Mouse (Mus musculus) MEL (cell line): ENCODE measurements at regions not wholly inside any gene's neighbourhood (a gene's known extent, or its start where the extent isn't known, plus 50 kb on each side); places are given as distances from the start of the nearest gene placed in this dataset.

ENCODE experiments used
- DNase-seq: peaks from one replicate; pipeline ENCODE4 v3.0.0; 2011; ENCODE audit warnings: low read depth, low spot score
- H3K27ac ChIP-seq: 2 replicates; pipeline ENCODE4 v1.5.1; 2012; ENCODE audit warnings: low read depth, mild to moderate bottlenecking, control low read depth, low read length, moderate library complexity; ENCODE audit not compliant: control insufficient read depth
- H3K27me3 ChIP-seq, 2 experiments: fragments of 150-350 bp in 1 of 2; sonication (generic) in 1 of 2; 2 replicates each; pipeline ENCODE4 v1.6.1; 2012; ENCODE audit warnings: low read length in 2 of 2, mild to moderate bottlenecking in 2 of 2, improper control_type of control experiment in 1 of 2, moderate library complexity in 1 of 2; ENCODE audit not compliant: insufficient read depth in 2 of 2, control insufficient read depth in 1 of 2
- H3K36me3 ChIP-seq, 2 experiments: 2 replicates each; pipeline ENCODE4 v1.6.1; 2012 to 2014; ENCODE audit warnings: low read length in 2 of 2, improper control_type of control experiment in 1 of 2, inconsistent platforms in 1 of 2, mild to moderate bottlenecking in 1 of 2; ENCODE audit not compliant: insufficient read depth in 2 of 2, control insufficient read depth in 1 of 2
- H3K4me1 ChIP-seq, 2 experiments: fragments of 150-350 bp in 1 of 2; sonication (generic) in 1 of 2; 2 replicates each; pipeline ENCODE4 v1.6.1; 2012; ENCODE audit warnings: low read length in 2 of 2, improper control_type of control experiment in 1 of 2, mild to moderate bottlenecking in 1 of 2; ENCODE audit not compliant: insufficient read depth in 2 of 2, control insufficient read depth in 1 of 2
- H3K4me3 ChIP-seq, 2 experiments: fragments of 150-350 bp in 1 of 2; sonication (generic) in 1 of 2; 2 replicates each; pipeline ENCODE4 v1.5.1; 2012; ENCODE audit warnings: low read depth in 2 of 2, low read length in 2 of 2, mild to moderate bottlenecking in 2 of 2, moderate library complexity in 2 of 2, control low read depth in 1 of 2, improper control_type of control experiment in 1 of 2; ENCODE audit not compliant: control insufficient read depth in 1 of 2, insufficient read depth in 1 of 2
- H3K79me2 ChIP-seq: 2 replicates; pipeline ENCODE4 v1.6.1; 2012; ENCODE audit warnings: mild to moderate bottlenecking, low read length, moderate library complexity; ENCODE audit not compliant: control insufficient read depth, poor library complexity, insufficient read depth
- H3K9ac ChIP-seq: 2 replicates; pipeline ENCODE4 v1.6.1; 2012; ENCODE audit warnings: low read depth, mild to moderate bottlenecking, control low read depth, low read length, moderate library complexity; ENCODE audit not compliant: control insufficient read depth, poor library complexity, severe bottlenecking
- H3K9me3 ChIP-seq: fragments of 150-350 bp; sonication (generic); replicated peaks from 2 replicates; pipeline ENCODE4 v1.6.1; 2012; ENCODE audit warnings: mild to moderate bottlenecking, low read length, improper control_type of control experiment, moderate library complexity; ENCODE audit not compliant: insufficient read depth
- CHD2 ChIP-seq: IDR thresholded peaks from 2 replicates; pipeline ENCODE4 v1.6.1; 2011; ENCODE audit warnings: low read length, improper control_type of control experiment
- ELF1 ChIP-seq: IDR thresholded peaks from 2 replicates; pipeline ENCODE4 v1.6.1; 2014; ENCODE audit warnings: low read depth, mild to moderate bottlenecking, inconsistent platforms, low read length, improper control_type of control experiment, moderate library complexity
- ETS1 ChIP-seq: IDR thresholded peaks from 2 replicates; pipeline ENCODE4 v1.6.1; 2012; ENCODE audit warnings: low read depth, mild to moderate bottlenecking, inconsistent platforms, low read length, improper control_type of control experiment, moderate library complexity
- GATA1 ChIP-seq: IDR thresholded peaks from 2 replicates; pipeline ENCODE4 v1.6.1; 2011; ENCODE audit warnings: low read depth, low read length, improper control_type of control experiment
- HCFC1 ChIP-seq: IDR thresholded peaks from 2 replicates; pipeline ENCODE4 v1.6.1; 2012; ENCODE audit warnings: low read depth, mild to moderate bottlenecking, inconsistent platforms, low read length, improper control_type of control experiment, moderate library complexity
- KAT2A ChIP-seq: conservative IDR thresholded peaks from 2 replicates; pipeline ENCODE4 v1.6.1; 2012; ENCODE audit warnings: low read depth, low read length, improper control_type of control experiment, inconsistent platforms
- MAFK ChIP-seq: IDR thresholded peaks from 2 replicates; pipeline ENCODE4 v1.6.1; 2011; ENCODE audit warnings: low read depth, mild to moderate bottlenecking, low read length, improper control_type of control experiment, borderline replicate concordance
- MAZ ChIP-seq: IDR thresholded peaks from 2 replicates; pipeline ENCODE4 v1.6.1; 2012; ENCODE audit warnings: low read depth, mild to moderate bottlenecking, inconsistent platforms, low read length, improper control_type of control experiment
- MEF2A ChIP-seq: IDR thresholded peaks from 2 replicates; pipeline ENCODE4 v1.6.1; 2014; ENCODE audit warnings: low read depth, mild to moderate bottlenecking, inconsistent platforms, low read length, improper control_type of control experiment; ENCODE audit not compliant: poor library complexity, insufficient replicate concordance, severe bottlenecking; ENCODE audit errors: extremely low read depth
- MYC ChIP-seq: IDR thresholded peaks from 2 replicates; pipeline ENCODE4 v1.6.1; 2011; ENCODE audit warnings: low read depth, mild to moderate bottlenecking, low read length, improper control_type of control experiment, moderate library complexity
- NELFE ChIP-seq: IDR thresholded peaks from 2 replicates; pipeline ENCODE4 v1.6.1; 2011; ENCODE audit warnings: low read depth, low read length, improper control_type of control experiment
- POLR2AphosphoS2 ChIP-seq: IDR thresholded peaks from 2 replicates; pipeline ENCODE4 v1.6.1; 2011; ENCODE audit warnings: low read length, improper control_type of control experiment
- POLR2AphosphoS5 ChIP-seq: IDR thresholded peaks from 2 replicates; pipeline ENCODE4 v1.6.1; 2012; ENCODE audit warnings: low read depth, borderline replicate concordance, mild to moderate bottlenecking, inconsistent platforms, low read length, moderate library complexity, mixed read lengths
- SIN3A ChIP-seq: IDR thresholded peaks from 2 replicates; pipeline ENCODE4 v1.6.1; 2012; ENCODE audit warnings: low read length, improper control_type of control experiment, inconsistent platforms
- SMC3 ChIP-seq: IDR thresholded peaks from 2 replicates; pipeline ENCODE4 v1.6.1; 2011; ENCODE audit warnings: low read depth, low read length, improper control_type of control experiment
- TAL1 ChIP-seq: IDR thresholded peaks from 2 replicates; pipeline ENCODE4 v1.6.1; 2012; ENCODE audit warnings: mild to moderate bottlenecking, inconsistent platforms, low read length, moderate library complexity, mixed read lengths
- TBP ChIP-seq: IDR thresholded peaks from 2 replicates; pipeline ENCODE4 v1.8.0; 2011; ENCODE audit warnings: low read depth, low read length, improper control_type of control experiment
- TCF12 ChIP-seq: IDR thresholded peaks from 2 replicates; pipeline ENCODE4 v1.6.1; 2014; ENCODE audit warnings: low read depth, mild to moderate bottlenecking, inconsistent platforms, low read length, improper control_type of control experiment, moderate library complexity
- UBTF ChIP-seq: IDR thresholded peaks from 2 replicates; pipeline ENCODE4 v1.6.1; 2012; ENCODE audit warnings: low read depth, mild to moderate bottlenecking, inconsistent platforms, low read length, improper control_type of control experiment, moderate library complexity, borderline replicate concordance; ENCODE audit not compliant: insufficient read depth
- USF1 ChIP-seq: IDR thresholded peaks from 2 replicates; pipeline ENCODE4 v1.6.1; 2014; ENCODE audit warnings: low read depth, mild to moderate bottlenecking, inconsistent platforms, low read length, improper control_type of control experiment, moderate library complexity
- USF2 ChIP-seq, 2 experiments: IDR thresholded peaks; 2 replicates each; pipeline ENCODE4 v1.6.1; 2011 to 2012; ENCODE audit warnings: improper control_type of control experiment in 2 of 2, low read length in 2 of 2, borderline replicate concordance in 1 of 2, inconsistent platforms in 1 of 2, low read depth in 1 of 2, mild to moderate bottlenecking in 1 of 2; ENCODE audit not compliant: insufficient read depth in 1 of 2
- ZMIZ1 ChIP-seq: IDR thresholded peaks from 2 replicates; pipeline ENCODE4 v1.6.1; 2012; ENCODE audit warnings: low read depth, mild to moderate bottlenecking, inconsistent platforms, low read length, improper control_type of control experiment, moderate library complexity
- ZNF384 ChIP-seq: IDR thresholded peaks from 2 replicates; pipeline ENCODE4 v1.6.1; 2012; ENCODE audit warnings: low read depth, mild to moderate bottlenecking, inconsistent platforms, low read length, improper control_type of control experiment

GRCm38 (mm10) chr16:88404331-88404730, 102.4 kb downstream of the Cldn17 start:
- no peak overlapping the region for H3K4me3 ChIP-seq
- DNase-seq, result no peak
- no peaks in the 10 kb centered on the region for H3K4me1 ChIP-seq
- no peak for TF ChIP-seq MAFK
- TF ChIP-seq POLR2AphosphoS5, result no peak
- no peak for TF ChIP-seq MAZ
- no peak for TF ChIP-seq TBP
- no peak for TF ChIP-seq SMC3
- TF ChIP-seq HCFC1, result no peak
- TF ChIP-seq KAT2A, result no peak
- no peak for TF ChIP-seq SIN3A
- no peak for TF ChIP-seq ZMIZ1
- TF ChIP-seq ELF1, result no peak
- TF ChIP-seq UBTF, result no peak
- TF ChIP-seq TAL1, result no peak
- no peak for TF ChIP-seq ETS1
- TF ChIP-seq GATA1, result no peak
- TF ChIP-seq MYC, result no peak
- no peak for TF ChIP-seq MEF2A
- no peak for TF ChIP-seq CHD2
- no peak overlapping the region for H3K9ac ChIP-seq
- H3K36me3 ChIP-seq, result no peaks in the 10 kb centered on the region
- H3K27ac ChIP-seq, result no peak overlapping the region
- H3K79me2 ChIP-seq, result no peaks in the 10 kb centered on the region
- no peaks in the 10 kb centered on the region for H3K27me3 ChIP-seq
- H3K9me3 ChIP-seq, result no peaks in the 10 kb centered on the region

DNA sequence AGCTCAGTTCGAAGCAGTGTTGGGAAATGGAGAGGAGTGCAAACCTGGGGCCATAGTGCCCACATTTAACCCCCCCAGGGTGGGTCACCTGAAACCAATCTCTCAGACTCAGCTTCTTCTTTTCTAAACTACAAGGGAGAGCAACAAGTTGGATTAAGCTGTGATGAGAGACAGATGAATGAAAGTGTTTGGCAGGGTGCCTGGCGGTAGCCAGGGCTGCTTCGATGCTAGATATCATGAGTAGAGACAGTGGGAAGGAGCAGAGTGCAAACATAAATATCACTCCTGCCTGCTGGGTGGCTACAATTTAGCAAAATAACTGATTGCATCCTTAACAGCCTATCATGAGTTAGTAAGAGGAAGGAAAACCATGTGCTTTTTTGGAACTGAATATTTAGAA, 106.9 kb downstream of the Cldn17 start:
- no peaks in the 10 kb centered on the region for H3K9me3 ChIP-seq
- H3K27me3 ChIP-seq, result no peaks in the 10 kb centered on the region
- H3K36me3 ChIP-seq, result no peaks in the 10 kb centered on the region
- no peak overlapping the region for H3K9ac ChIP-seq
- H3K27ac ChIP-seq, result no peak overlapping the region
- no peaks in the 10 kb centered on the region for H3K4me1 ChIP-seq
- TF ChIP-seq USF2 (IDR thresholded peaks at IDR 0.05; ENCODE audit: borderline replicate concordance in 1 of 2, insufficient read depth in 1 of 2, low read depth in 1 of 2, low read length in 2 of 2) (no peak), ZNF384 (no peak), USF1 (no peak), NELFE (no peak), TAL1 (no peak), ETS1 (no peak), UBTF (no peak), POLR2AphosphoS2 (no peak), HCFC1 (no peak), TCF12 (no peak)
- no peaks in the 10 kb centered on the region for H3K79me2 ChIP-seq
- H3K4me3 ChIP-seq, result no peak overlapping the region
- no peak for DNase-seq
